In genomic region chr5:7863047-7863446, GRCm38 (mm10) we compare ENCODE assay signal across 20 mouse cellular contexts.
"Had no signal": no experiment of that assay in that cellular context is flagged by ENCODE, and none has a peak within 500 bp of the region (broad histone marks: within the 10 kb centered on the region; RNA-seq: fewer than 3 reads in every experiment).

No protein-coding gene starts in this region.

- H3K9me3 ChIP-seq: midbrain, embryonic 10.5 days; midbrain, embryonic 12.5 days; neural tube, embryonic 13.5 days; neural tube, embryonic 15.5 days had no signal

- DNase-seq: lung, adult 18-20 months; lung, embryonic 14.5 days; lung, postnatal 10 days; lung, postnatal 4 days; midbrain, embryonic 14.5 days; retina, postnatal 1 day; right cerebral cortex, adult 18-20 months; right cerebral cortex, postnatal 25 days; right cerebral cortex, postnatal 4 days; spleen, adult 18-20 months; thymus, adult 18-20 months; thymus, postnatal 14 days; thymus, postnatal 36 days had no signal

- H3K4me2 ChIP-seq: lung, embryonic 14.5 days; midbrain, embryonic 12.5 days; neural tube, embryonic 13.5 days; neural tube, embryonic 15.5 days had no signal

- H3K4me3 ChIP-seq: midbrain, embryonic 10.5 days; midbrain, embryonic 12.5 days; myocyte; neural tube, embryonic 13.5 days; neural tube, embryonic 15.5 days had no signal

- H3K27me3 ChIP-seq: midbrain, embryonic 12.5 days; neural tube, embryonic 13.5 days; neural tube, embryonic 15.5 days had no signal

- ATAC-seq: midbrain, embryonic 16.5 days had no signal

- H3K27ac ChIP-seq: liver, embryonic 14.5 days; midbrain, embryonic 10.5 days; midbrain, embryonic 12.5 days; neural tube, embryonic 13.5 days; neural tube, embryonic 15.5 days had no signal

- H3K9ac ChIP-seq: liver, embryonic 14.5 days; lung, embryonic 14.5 days; midbrain, embryonic 12.5 days; neural tube, embryonic 13.5 days; neural tube, embryonic 15.5 days had no signal

- H3K4me1 ChIP-seq: midbrain, embryonic 10.5 days; midbrain, embryonic 12.5 days; neural tube, embryonic 13.5 days had no signal

- H3K36me3 ChIP-seq: midbrain, embryonic 10.5 days; midbrain, embryonic 12.5 days; neural tube, embryonic 13.5 days; neural tube, embryonic 15.5 days had no signal
